20 mouse cellular contexts compared by ENCODE assay signal in the genomic region with DNA sequence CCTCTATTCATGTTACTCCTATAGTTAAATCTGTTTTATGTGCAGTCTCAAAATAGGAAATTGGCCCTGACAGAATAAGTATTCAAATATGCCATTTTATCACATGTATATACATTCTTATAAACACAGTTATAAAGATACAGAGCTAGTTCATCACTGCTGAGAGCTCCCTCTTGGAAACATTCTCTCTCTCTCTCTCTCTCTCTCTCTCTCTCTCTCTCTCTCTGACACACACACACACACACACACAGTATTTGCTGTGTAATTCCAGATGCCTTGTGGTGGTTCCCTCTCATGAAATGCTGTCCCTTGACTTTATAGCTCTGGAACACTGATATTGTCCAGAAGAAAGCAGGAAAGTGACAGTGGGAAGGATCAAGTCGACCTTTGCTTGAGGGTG. TPM values are rescaled to one million over a fixed set of nuclear protein-coding genes. Genes with fewer than 3 reads are reported as not detected.
DNase-seq lines count a peak whose midpoint lies in the region; ATAC-seq and TF ChIP-seq lines count a peak whose summit lies in the region.
"Had no signal": no experiment of that assay in that cellular context is flagged by ENCODE, and none has a peak within 500 bp of the region (broad histone marks: within the 10 kb centered on the region; RNA-seq: fewer than 3 reads in every experiment).

No protein-coding gene starts in this region.

- no peak for ATAC-seq in liver, embryonic 12.5 days
- peak; percentile 1; the same call in 1 of the 2 replicates for ATAC-seq in intestine, embryonic 16.5 days
- no peak for ATAC-seq in stomach, embryonic 16.5 days (ENCODE audit: insufficient read depth, low FRiP score)

- peaks cover 12% of the 10 kb centered on the region for H3K36me3 ChIP-seq in liver, embryonic 12.5 days
- no peaks in the 10 kb centered on the region for H3K36me3 ChIP-seq in intestine, embryonic 16.5 days (ENCODE audit: control insufficient read depth, insufficient read depth, low read length)
- no peaks in the 10 kb centered on the region for H3K36me3 ChIP-seq in stomach, embryonic 16.5 days (ENCODE audit: control insufficient read depth, insufficient read depth, low read length)
- H3K36me3 ChIP-seq: embryonic facial prominence, embryonic 13.5 days had no signal

- no peaks in the 10 kb centered on the region for H3K9me3 ChIP-seq in liver, embryonic 12.5 days (replicated peaks)
- H3K9me3 ChIP-seq in intestine, embryonic 16.5 days (ENCODE audit: control insufficient read depth, low read length): no peaks in the 10 kb centered on the region
- no peaks in the 10 kb centered on the region for H3K9me3 ChIP-seq in stomach, embryonic 16.5 days (replicated peaks; ENCODE audit: control insufficient read depth, low read length)
- H3K9me3 ChIP-seq: embryonic facial prominence, embryonic 13.5 days had no signal

- H3K9ac ChIP-seq in liver, embryonic 12.5 days: no peak overlapping the region
- no peak overlapping the region for H3K9ac ChIP-seq in intestine, embryonic 16.5 days (ENCODE audit: low read depth, low read length)
- no peak overlapping the region for H3K9ac ChIP-seq in stomach, embryonic 16.5 days (ENCODE audit: low read length)

- peak overlapping the region; percentile 96 for H3K27ac ChIP-seq in gastrocnemius, adult 2 months
- peak overlapping the region; percentile 67; the same call in 1 of the 2 replicates for H3K27ac ChIP-seq in liver, embryonic 12.5 days
- peak overlapping the region; percentile 71 for H3K27ac ChIP-seq in intestine, embryonic 16.5 days (ENCODE audit: low read length)
- peak overlapping the region; percentile 65; the same call in 1 of the 2 replicates for H3K27ac ChIP-seq in stomach, embryonic 16.5 days (ENCODE audit: low read length)

- 66% methylated on average over 1 of the region's 1 CpGs for WGBS in liver, embryonic 12.5 days (ENCODE audit: insufficient replicate concordance)
- 35% methylated on average over 1 of the region's 1 CpGs for WGBS in intestine, embryonic 16.5 days
- WGBS in stomach, embryonic 16.5 days: 56% methylated on average over 1 of the region's 1 CpGs

- no peak for TF ChIP-seq CTCF in gastrocnemius, adult 2 months (IDR thresholded peaks at IDR 0.05)

- H3K27me3 ChIP-seq in liver, embryonic 12.5 days (replicated peaks): no peaks in the 10 kb centered on the region; the same call in 1 of the 2 replicates
- H3K27me3 ChIP-seq in intestine, embryonic 16.5 days (replicated peaks; ENCODE audit: control insufficient read depth, insufficient read depth, low read length): no peaks in the 10 kb centered on the region
- no peaks in the 10 kb centered on the region for H3K27me3 ChIP-seq in stomach, embryonic 16.5 days (ENCODE audit: control insufficient read depth, insufficient read depth, low read length)
- H3K27me3 ChIP-seq: embryonic facial prominence, embryonic 13.5 days had no signal

- DNase-seq in gastrocnemius, adult 2 months: no peak
- DNase-seq in gastrocnemius, postnatal 10 days: no peak
- DNase-seq in liver: no peak
- DNase-seq in cerebellum, postnatal 10 days: no peak
- no peak for DNase-seq in adrenal gland, postnatal 25 days
- DNase-seq: cerebellum, postnatal 25 days; kidney, adult 18-20 months; thymus, postnatal 14 days had no signal

- no peak overlapping the region for H3K4me2 ChIP-seq in liver, embryonic 12.5 days
- no peak overlapping the region for H3K4me2 ChIP-seq in intestine, embryonic 16.5 days (ENCODE audit: low read depth, low read length)
- H3K4me2 ChIP-seq in stomach, embryonic 16.5 days (ENCODE audit: low read depth, low read length): no peak overlapping the region

- H3K4me1 ChIP-seq in liver, embryonic 12.5 days: peaks cover 36% of the 10 kb centered on the region
- H3K4me1 ChIP-seq in intestine, embryonic 16.5 days (ENCODE audit: control insufficient read depth, insufficient read depth, low read length): peaks cover 17% of the 10 kb centered on the region; the same call in 1 of the 2 replicates
- H3K4me1 ChIP-seq in stomach, embryonic 16.5 days (ENCODE audit: control insufficient read depth, insufficient read depth, low read length): peaks cover 27% of the 10 kb centered on the region

- intact Hi-C loops in gastrocnemius, adult 2 months (cut with DNase I): no loop called here

- H3K4me3 ChIP-seq in gastrocnemius, adult 2 months: peak overlapping the region; percentile 93
- no peak overlapping the region for H3K4me3 ChIP-seq in liver, embryonic 12.5 days
- H3K4me3 ChIP-seq in intestine, embryonic 16.5 days (ENCODE audit: low read length): no peak overlapping the region
- H3K4me3 ChIP-seq in stomach, embryonic 16.5 days (replicated peaks; ENCODE audit: low read length): no peak overlapping the region

RNA-seq across cellular contexts. Expression of a gene that starts 1.3 kb away (rescaled TPM):
- 10 to 100 TPM; 17.1 to 30.1 TPM for total RNA-seq in gastrocnemius, adult 2 months (2021)
- 10 to 100 TPM; 24.3 to 30.7 TPM for total RNA-seq in gastrocnemius, postnatal 10 days (2021)
- polyA plus RNA-seq in liver, embryonic 12.5 days (2016; fragmentation: Nextera tagmentation; extraction: Ambion mirVana): 134 TPM in 2 replicates
- polyA plus RNA-seq in intestine, embryonic 16.5 days (2015; fragmentation: Nextera tagmentation; extraction: Ambion mirVana): 64.7 and 66.0 TPM in 2 replicates
- polyA plus RNA-seq in stomach, embryonic 16.5 days (2015; fragmentation: Nextera tagmentation; extraction: Ambion mirVana): 87.3 and 88.9 TPM in 2 replicates
- 42.9 and 45.4 TPM in 2 replicates for total RNA-seq in adrenal gland, postnatal 25 days (2021)

RNA-seq across cellular contexts. Expression of a gene that starts 29.5 kb away (rescaled TPM):
- not detected for total RNA-seq in gastrocnemius, adult 2 months (2021)
- not detected for total RNA-seq in gastrocnemius, postnatal 10 days (2021)
- not detected in 2 replicates for polyA plus RNA-seq in liver, embryonic 12.5 days (2016; fragmentation: Nextera tagmentation; extraction: Ambion mirVana)
- polyA plus RNA-seq in intestine, embryonic 16.5 days (2015; fragmentation: Nextera tagmentation; extraction: Ambion mirVana): not detected in 2 replicates
- not detected in 2 replicates for polyA plus RNA-seq in stomach, embryonic 16.5 days (2015; fragmentation: Nextera tagmentation; extraction: Ambion mirVana)
- not detected in 2 replicates for total RNA-seq in adrenal gland, postnatal 25 days (2021)
- total RNA-seq: adrenal gland, adult 2 months; heart, adult 18-20 months; hematopoietic stem cell, adult 5-6 weeks; layer of hippocampus, adult 8-10 months; left cerebral cortex, postnatal 14 days; neutrophil, adult 5-6 weeks had no signal
- polyA plus RNA-seq: adrenal gland, adult 2 months; embryonic facial prominence, embryonic 13.5 days; forebrain, embryonic 11.5 days; liver, embryonic 14.5 days had no signal

RNA-seq across cellular contexts. Expression of a gene that starts 58.9 kb away (rescaled TPM):
- not detected for total RNA-seq in gastrocnemius, adult 2 months (2021)
- not detected for total RNA-seq in gastrocnemius, postnatal 10 days (2021)
- not detected in 2 replicates for polyA plus RNA-seq in liver, embryonic 12.5 days (2016; fragmentation: Nextera tagmentation; extraction: Ambion mirVana)
- polyA plus RNA-seq in intestine, embryonic 16.5 days (2015; fragmentation: Nextera tagmentation; extraction: Ambion mirVana): not detected in 2 replicates
- not detected in 2 replicates for polyA plus RNA-seq in stomach, embryonic 16.5 days (2015; fragmentation: Nextera tagmentation; extraction: Ambion mirVana)
- not detected in 2 replicates for total RNA-seq in adrenal gland, postnatal 25 days (2021)
- total RNA-seq: adrenal gland, adult 2 months; heart, adult 18-20 months; hematopoietic stem cell, adult 5-6 weeks; layer of hippocampus, adult 8-10 months; left cerebral cortex, postnatal 14 days; neutrophil, adult 5-6 weeks had no signal
- polyA plus RNA-seq: adrenal gland, adult 2 months; embryonic facial prominence, embryonic 13.5 days; forebrain, embryonic 11.5 days; liver, embryonic 14.5 days had no signal
